Comparison of ENCODE assay signal across 8 mouse cellular contexts in genomic region chr10:128368402-128369217, GRCm38 (mm10). TPM values are rescaled to one million over a fixed set of nuclear protein-coding genes. Genes with fewer than 3 reads are reported as not detected.
DNase-seq lines count a peak whose midpoint lies in the region; ATAC-seq lines count a peak whose summit lies in the region.

TSS of gene Coq10a (minus strand) at chr10:128368997.

- peak within 1 kb of the TSS; percentile 71 for H3K4me3 ChIP-seq in hindbrain, embryonic 12.5 days

- H3K27ac ChIP-seq in hindbrain, embryonic 12.5 days: peak within 1 kb of the TSS; percentile 96

- ATAC-seq in hindbrain, embryonic 12.5 days (ENCODE audit: low FRiP score): peak; percentile 96

- H3K36me3 ChIP-seq in hindbrain, embryonic 12.5 days: peaks cover 11% of the 10 kb centered on the region

- no peaks in the 10 kb centered on the region for H3K9me3 ChIP-seq in hindbrain, embryonic 12.5 days (replicated peaks)

- WGBS in hindbrain, embryonic 12.5 days: under 1% methylated on average over 62 of the region's 87 CpGs

- H3K4me1 ChIP-seq in hindbrain, embryonic 12.5 days: peaks cover 14% of the 10 kb centered on the region

- H3K4me2 ChIP-seq in hindbrain, embryonic 12.5 days (replicated peaks): peak within 1 kb of the TSS; percentile 77

- no peaks in the 10 kb centered on the region for H3K27me3 ChIP-seq in hindbrain, embryonic 12.5 days

- peak within 1 kb of the TSS; percentile 77 for H3K9ac ChIP-seq in hindbrain, embryonic 12.5 days

- DNase-seq in NIH3T3 (ENCODE audit: low read depth): peak; percentile 95
- DNase-seq in cerebellum, postnatal 10 days: peak; percentile 95 to 97
- DNase-seq in frontal cortex, postnatal 10 days (ENCODE audit: low spot score in 2 of 2): peak; percentile 90 to 92
- peak; percentile 87 to 95 for DNase-seq in layer of hippocampus, postnatal 14 days (ENCODE audit: low spot score in 2 of 2)
- DNase-seq in lung, postnatal 14 days: peak; percentile 89
- DNase-seq in retina, adult 2 months (ENCODE audit: low read depth, low spot score): peak; percentile 76
- DNase-seq in thymus, postnatal 36 days: peak; percentile 87 to 93

RNA-seq across cellular contexts. Expression of gene Coq10a, which starts in this region (rescaled TPM):
- polyA plus RNA-seq in hindbrain, embryonic 12.5 days (2016; fragmentation: Nextera tagmentation; extraction: Ambion mirVana): 31.7 and 32.8 TPM in 2 replicates
- total RNA-seq in layer of hippocampus, postnatal 14 days (2021): 10 to 100 TPM; 60.0 to 62.1 TPM

Comparison
In these comparisons a context has a peak if more than half of its experiments do, and no peak if none do; other contexts are left out.
1. Peak in every context shown above with its lines: DNase-seq, ATAC-seq, H3K4me3 ChIP-seq and H3K27ac ChIP-seq.